Mouse (Mus musculus) heart, adult 2 months (tissue): ENCODE measurements around the gene Papss1. TPM values are rescaled to one million over a fixed set of nuclear protein-coding genes. Genes with fewer than 3 reads are reported as not detected.
A peak's percentile ranks its signal among the peaks of the same experiment; 100 is the strongest.

Experiments used
- DNase-seq, 2 experiments: peaks; one replicate each; pipeline ENCODE4 v3.0.0; 2021
- H3K27ac ChIP-seq: fragments of 200-600 bp; 2 replicates; pipeline ENCODE4 v1.8.1; 2022
- H3K27me3 ChIP-seq: fragments of 200-500 bp; 2 replicates; pipeline ENCODE4 v1.6.1; 2012; ENCODE audit warnings: mild to moderate bottlenecking, low read length, inconsistent platforms, mixed read lengths; ENCODE audit not compliant: control insufficient read depth, insufficient read depth
- H3K36me3 ChIP-seq: fragments of 200-500 bp; 2 replicates; pipeline ENCODE4 v1.6.1; 2012; ENCODE audit warnings: low read length, inconsistent platforms; ENCODE audit not compliant: control insufficient read depth, insufficient read depth
- H3K4me1 ChIP-seq: fragments of 200-500 bp; 2 replicates; pipeline ENCODE4 v1.6.1; 2011; ENCODE audit warnings: low read length; ENCODE audit not compliant: control insufficient read depth, insufficient read depth
- H3K4me3 ChIP-seq: fragments of 200-600 bp; 2 replicates; pipeline ENCODE4 v1.8.1; 2022
- H3K79me2 ChIP-seq: fragments of 200-500 bp; replicated peaks from 2 replicates; pipeline ENCODE4 v1.6.1; 2012; ENCODE audit warnings: mild to moderate bottlenecking, inconsistent platforms, low read length, moderate library complexity, mixed read lengths; ENCODE audit not compliant: control insufficient read depth, insufficient read depth
- H3K9ac ChIP-seq: fragments of 200-500 bp; 2 replicates; pipeline ENCODE4 v1.6.1; 2012; ENCODE audit warnings: low read depth, mild to moderate bottlenecking, control low read depth, inconsistent platforms, low read length, mixed read lengths
- CTCF ChIP-seq: fragments of 200-600 bp; IDR thresholded peaks from 2 replicates; pipeline ENCODE4 v1.8.1; 2022; ENCODE audit warnings: antibody characterized with exemption, mild to moderate bottlenecking, moderate library complexity
- EP300 ChIP-seq: fragments of 200-500 bp; IDR thresholded peaks from 2 replicates; pipeline ENCODE4 v1.6.1; 2011; ENCODE audit warnings: low read depth, low read length, control low read depth; ENCODE audit not compliant: insufficient read depth
- POLR2A ChIP-seq: fragments of 200-500 bp; IDR thresholded peaks from 2 replicates; pipeline ENCODE4 v1.6.1; 2011; ENCODE audit warnings: mild to moderate bottlenecking, low read depth, low read length, control low read depth; ENCODE audit not compliant: insufficient read depth
- WGBS: fragments of 180-500 bp; shearing (Covaris S2); methylation state at CpG from one replicate; pipeline ENCODE4 v1.1.7; 2018; 5-methylcytosine and 5-hydroxymethylcytosine counted together
- intact Hi-C: fragments of 180-260 bp; cut with DNase I; formaldehyde crosslinking; loops from one replicate; pipeline ENCODE4 v1.15.1; 2025
- polyA plus RNA-seq: library from polyadenylated mRNA; depleted of rRNA; stranded (reverse); fragments of >200 nt; gene quantifications from 2 replicates; pipeline ENCODE4 v1.2.3, GENCODE M21; 2012
- total RNA-seq, 2 experiments: library from RNA; stranded (reverse); gene quantifications; 2 replicates each; pipeline ENCODE4 v1.2.3; 2021

The Papss1 gene
- total and polyA plus RNA-seq, 3 experiments: 8.0 to 10.0 (median 8.5) TPM

DNA sequence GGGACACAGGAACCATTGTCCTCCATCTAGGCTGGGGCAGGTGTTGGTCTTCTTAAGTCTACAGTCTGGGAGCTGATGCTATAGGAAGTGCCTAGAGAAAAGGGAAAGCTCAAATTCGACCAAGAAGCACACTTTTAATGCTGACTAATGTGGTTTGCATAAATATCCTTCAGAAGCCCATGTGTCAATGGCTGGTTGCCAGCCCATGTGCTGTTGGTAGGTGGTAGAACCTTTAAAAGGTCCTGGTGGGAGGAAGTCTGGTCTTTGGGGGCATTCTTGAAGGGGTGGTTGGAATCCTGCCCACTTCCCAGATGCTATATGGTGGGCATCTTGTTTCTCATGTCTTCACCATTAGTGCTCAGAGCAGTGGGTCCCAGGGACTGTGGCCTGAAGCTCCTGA is 5.9 kb downstream of the Papss1 start:
- intact Hi-C loops: no loop called here
- no peak for TF ChIP-seq POLR2A
- Histone ChIP-seq H3K27me3 (no peaks in the 10 kb centered on the region), H3K36me3 (no peaks in the 10 kb centered on the region), H3K79me2 (peaks cover 1% of the 10 kb centered on the region; the same call in 1 of the 2 replicates), H3K4me1 (no peaks in the 10 kb centered on the region), H3K4me3 (no peak overlapping the region), H3K9ac (no peak overlapping the region), H3K27ac (no peak overlapping the region)
- no peak for DNase-seq
- 45% methylated on average over 1 of the region's 1 CpGs for WGBS

DNA sequence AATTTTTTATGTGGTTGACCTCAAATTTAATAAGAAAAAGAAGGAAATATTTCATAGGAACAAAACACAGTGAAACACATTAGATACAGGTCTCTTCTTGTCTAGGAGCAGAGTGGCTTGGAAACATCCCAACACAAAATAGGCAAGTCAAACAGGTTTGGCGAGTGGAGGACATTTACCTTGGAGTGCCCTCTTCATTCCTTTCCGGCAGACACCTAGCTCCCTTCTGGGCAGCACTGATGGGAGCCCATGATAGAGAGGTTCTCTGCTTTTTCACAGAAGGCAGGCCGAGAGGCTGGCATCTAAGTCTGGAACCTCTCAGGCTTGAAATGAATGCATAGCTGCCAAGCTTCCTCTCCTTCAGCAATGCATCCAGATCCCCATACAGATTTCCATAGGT is 9.0 kb downstream of the Papss1 start:
- TF ChIP-seq CTCF: no peak
- TF ChIP-seq POLR2A: no peak
- no peak for TF ChIP-seq EP300
- Histone ChIP-seq H3K4me3 (no peak overlapping the region), H3K27ac (no peak overlapping the region), H3K36me3 (no peaks in the 10 kb centered on the region), H3K4me1 (no peaks in the 10 kb centered on the region), H3K9ac (no peak overlapping the region), H3K27me3 (no peaks in the 10 kb centered on the region), H3K79me2 (peaks cover 1% of the 10 kb centered on the region; the same call in 1 of the 2 replicates)
- intact Hi-C loops: no loop called here
- no peak for DNase-seq
- WGBS: 71% methylated on average over 3 of the region's 3 CpGs

DNA sequence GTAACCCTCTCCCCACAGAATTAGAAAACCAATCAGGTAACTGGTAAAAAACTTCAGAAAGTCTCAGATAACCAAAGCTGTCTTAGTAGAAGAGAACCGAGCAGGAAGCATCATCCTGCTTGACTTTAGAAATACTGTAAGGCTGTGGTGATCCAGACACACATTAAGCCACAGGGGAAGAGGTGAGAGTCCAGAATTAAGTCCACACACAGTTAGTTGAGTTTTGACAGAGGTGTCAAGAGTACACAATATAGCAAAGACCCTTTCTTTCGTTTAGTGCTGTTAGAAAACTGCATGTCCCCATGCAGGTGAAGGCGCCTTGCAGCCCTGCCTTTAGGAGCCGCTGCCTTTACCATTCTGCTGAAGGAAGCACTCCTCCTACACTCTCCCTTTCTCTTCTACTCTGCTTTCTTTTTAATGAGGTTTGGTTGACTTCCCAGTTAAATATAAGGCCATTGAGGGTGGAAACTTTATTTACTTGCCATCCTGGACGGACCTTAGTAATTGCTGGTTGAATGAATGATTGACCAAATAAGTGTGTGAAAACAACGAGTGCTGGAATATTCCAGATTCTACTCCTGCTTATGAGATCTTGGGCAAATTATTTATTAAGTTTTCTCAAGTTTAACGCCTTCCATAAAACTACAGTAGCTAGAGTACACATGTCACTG is 14.0 kb downstream of the Papss1 start:
- H3K79me2 ChIP-seq: no peaks in the 10 kb centered on the region
- no peaks in the 10 kb centered on the region for H3K27me3 ChIP-seq
- no peaks in the 10 kb centered on the region for H3K36me3 ChIP-seq
- intact Hi-C loops: no loop called here
- no peak overlapping the region for H3K4me3 ChIP-seq
- no peak for DNase-seq
- TF ChIP-seq CTCF: no peak
- no peak for TF ChIP-seq POLR2A
- no peak for TF ChIP-seq EP300
- H3K27ac ChIP-seq: no peak overlapping the region
- no peak overlapping the region for H3K9ac ChIP-seq
- 95% methylated on average over 7 of the region's 7 CpGs for WGBS
- no peaks in the 10 kb centered on the region for H3K4me1 ChIP-seq

DNA sequence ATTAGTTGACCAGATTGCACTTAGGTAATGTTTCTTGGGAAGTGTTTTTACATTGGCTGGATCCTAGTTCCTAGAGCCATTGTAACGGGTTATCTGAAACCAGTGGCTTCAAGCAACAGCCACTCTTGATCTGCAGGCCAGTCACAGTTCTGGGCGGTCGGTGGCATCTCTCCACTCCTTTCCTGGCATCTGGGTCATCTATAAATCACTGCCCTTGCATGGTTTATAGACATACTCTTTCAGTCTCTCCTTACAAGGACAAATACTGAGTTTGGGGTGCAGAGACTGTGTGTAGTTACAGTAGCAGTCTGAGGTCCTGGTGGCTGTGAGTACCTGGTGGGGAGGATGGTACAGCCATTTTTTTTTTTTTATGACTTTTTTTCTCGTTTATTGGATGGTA is 15.5 kb downstream of the Papss1 start:
- Histone ChIP-seq H3K27me3 (no peaks in the 10 kb centered on the region), H3K27ac (no peak overlapping the region), H3K79me2 (no peaks in the 10 kb centered on the region), H3K36me3 (no peaks in the 10 kb centered on the region), H3K4me1 (no peaks in the 10 kb centered on the region), H3K4me3 (no peak overlapping the region), H3K9ac (no peak overlapping the region)
- TF ChIP-seq POLR2A (no peak), CTCF (no peak), EP300 (no peak)
- 88% methylated on average over 4 of the region's 4 CpGs for WGBS
- DNase-seq: no peak
- intact Hi-C loops: no loop called here

DNA sequence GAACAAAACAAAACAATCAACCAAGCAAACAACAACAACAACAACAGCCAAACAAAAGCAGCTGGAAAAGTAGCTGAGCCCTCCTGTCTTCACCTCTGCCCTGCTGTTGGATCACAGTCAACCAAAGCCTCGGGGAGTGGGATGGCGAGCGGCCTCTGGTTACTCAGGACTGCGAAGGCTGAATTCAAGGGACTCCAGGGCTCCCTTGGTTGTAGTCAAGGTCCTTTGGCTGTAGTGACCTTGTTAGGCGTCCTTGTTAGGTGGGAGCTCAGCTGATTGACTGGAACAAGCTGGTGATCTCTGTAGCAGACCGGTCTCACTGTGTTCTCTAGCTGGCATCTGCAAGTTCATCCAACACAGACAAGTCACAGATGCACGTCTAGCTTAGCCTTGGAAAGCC is 16.5 kb downstream of the Papss1 start:
- H3K27ac ChIP-seq: no peak overlapping the region
- no peak overlapping the region for H3K9ac ChIP-seq
- no peaks in the 10 kb centered on the region for H3K79me2 ChIP-seq
- H3K4me3 ChIP-seq: no peak overlapping the region
- 82% methylated on average over 7 of the region's 7 CpGs for WGBS
- no peaks in the 10 kb centered on the region for H3K27me3 ChIP-seq
- TF ChIP-seq POLR2A (no peak), CTCF (no peak), EP300 (no peak)
- H3K4me1 ChIP-seq: no peaks in the 10 kb centered on the region
- H3K36me3 ChIP-seq: no peaks in the 10 kb centered on the region
- no peak for DNase-seq
- intact Hi-C loops: no loop called here

DNA sequence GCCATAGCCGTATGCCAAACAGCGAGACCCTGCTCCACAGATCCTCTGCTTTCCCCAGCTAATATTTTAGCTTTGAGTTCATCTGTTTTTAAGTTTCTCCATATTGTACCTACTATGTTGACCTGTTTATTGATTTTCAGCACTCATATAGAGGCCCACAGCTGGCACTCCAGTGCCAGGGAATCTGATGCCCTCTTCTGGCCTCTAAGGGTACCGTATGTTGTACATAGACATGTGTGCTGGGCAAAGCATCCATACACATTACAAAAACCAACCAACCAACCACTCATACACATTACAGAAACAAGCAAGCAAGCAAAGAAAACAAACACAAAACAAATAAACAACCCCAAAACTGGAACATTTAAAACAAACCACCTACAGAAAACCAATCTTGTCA is 22.2 kb downstream of the Papss1 start:
- intact Hi-C loops: no loop called here
- no peaks in the 10 kb centered on the region for H3K4me1 ChIP-seq

More for the DNA sequence above, 22.2 kb downstream of the Papss1 start:
- no peak for DNase-seq
- Histone ChIP-seq H3K79me2 (no peaks in the 10 kb centered on the region), H3K27ac (no peak overlapping the region), H3K27me3 (no peaks in the 10 kb centered on the region), H3K4me3 (no peak overlapping the region), H3K36me3 (no peaks in the 10 kb centered on the region), H3K9ac (no peak overlapping the region)
- 96% methylated on average over 3 of the region's 3 CpGs for WGBS
- TF ChIP-seq POLR2A (no peak), CTCF (peak; percentile 28), EP300 (no peak)
